Mouse (Mus musculus) left cerebral cortex, postnatal 10 days (tissue): ENCODE results near the gene Wdfy2. TPM values are rescaled to one million over a fixed set of nuclear protein-coding genes. Genes with fewer than 3 reads are reported as not detected.
"Not testable (repeated sequence)": the region's sequence is repeated elsewhere in the genome, so short reads cannot be mapped to it uniquely, and the experiment has no call there.

Experiments used
- DNase-seq, 2 experiments: peaks; one replicate each; pipeline ENCODE4 v3.0.0; 2021 to 2022; ENCODE audit warnings: low spot score in 2 of 2, mixed read lengths in 1 of 2; ENCODE audit errors: extremely low spot score in 1 of 2
- intact Hi-C: fragments of 180-260 bp; cut with DNase I; formaldehyde crosslinking; loops from one replicate; pipeline ENCODE4 v1.15.1; 2025
- total RNA-seq, 2 experiments: library from RNA; stranded (reverse); gene quantifications; 2 replicates each; pipeline ENCODE4 v1.2.3; 2021

Gene Wdfy2
- total RNA-seq, 2 experiments from 2014 or later: 11.3 to 11.8 TPM

DNA sequence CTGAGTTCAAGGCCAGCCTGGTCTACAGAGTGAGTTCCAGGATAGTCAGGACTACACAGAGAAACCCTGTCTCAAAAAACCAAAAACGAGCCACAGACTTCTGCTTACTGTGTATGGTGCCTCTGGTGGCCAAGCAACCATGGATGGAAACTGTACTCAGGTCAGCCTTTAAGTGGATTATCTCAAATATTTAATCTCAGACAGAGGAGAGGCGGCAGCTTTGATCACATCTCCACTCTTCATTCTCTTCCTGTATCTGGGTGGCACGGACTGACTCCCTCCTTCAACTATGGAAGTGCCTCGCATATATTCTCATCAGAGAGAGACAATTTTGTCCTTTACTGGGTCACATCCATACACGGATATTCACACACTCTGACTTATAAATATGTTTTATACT, 34.0 kb downstream of the Wdfy2 start:
- intact Hi-C loops: no loop called here
- no peak for DNase-seq

GRCm38 (mm10) chr14:62871932-62872331, 34.5 kb downstream of the Wdfy2 start:
- intact Hi-C loops: no loop called here
- no peak for DNase-seq

DNA sequence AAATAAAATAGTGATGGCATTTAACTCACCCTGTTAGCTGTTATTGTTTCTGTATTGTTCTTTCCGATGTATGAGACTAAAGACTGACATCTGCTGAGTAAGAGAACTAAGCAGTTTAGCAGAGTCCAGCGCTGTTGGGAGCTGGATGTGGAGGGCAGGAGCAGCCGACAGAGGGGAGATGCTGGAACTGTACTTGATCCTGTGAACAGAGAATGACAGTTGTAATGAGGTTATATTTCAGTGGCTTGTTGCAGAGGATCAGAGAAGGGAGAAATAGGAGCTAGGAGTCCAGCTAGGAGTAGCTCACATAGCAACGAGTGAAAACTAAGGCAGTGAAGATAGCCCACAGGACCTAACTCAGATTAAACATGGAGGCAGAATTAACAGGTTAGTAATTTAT, 36.3 kb downstream of the Wdfy2 start:
- DNase-seq: no peak
- intact Hi-C loops: no loop called here

DNA sequence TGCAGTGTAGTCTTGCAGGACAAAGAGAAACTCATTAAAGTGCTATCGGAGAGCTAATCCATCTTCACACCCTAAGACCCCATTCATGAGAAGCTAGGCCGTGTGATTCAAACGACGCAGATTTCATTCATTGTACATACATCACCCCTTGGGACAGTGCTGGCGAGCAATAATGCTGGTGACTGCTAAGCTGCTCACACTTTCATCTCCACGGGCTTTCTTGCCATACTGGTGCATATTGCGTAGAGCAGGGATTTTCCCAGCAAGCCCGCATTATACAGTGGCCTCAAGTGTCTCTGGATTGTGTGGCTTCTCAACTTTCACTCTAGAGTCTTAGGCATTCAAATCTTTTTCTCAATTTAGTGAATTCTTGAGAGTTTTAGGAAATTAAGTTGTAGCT, 36.9 kb downstream of the Wdfy2 start:
- intact Hi-C loops: no loop called here
- DNase-seq: no peak

- intact Hi-C loops: no loop called here
- DNase-seq: no peak
Measured at GRCm38 (mm10) chr14:62878076-62878475, 40.6 kb downstream of the Wdfy2 start.

- intact Hi-C loops: no loop called here
- DNase-seq: no peak
Measured at GRCm38 (mm10) chr14:62878634-62879430, 41.4 kb downstream of the Wdfy2 start.

- DNase-seq: peak; percentile 80 to 85
- intact Hi-C loops: no loop called here
Measured at GRCm38 (mm10) chr14:62879497-62879896, 42.0 kb downstream of the Wdfy2 start.

DNA sequence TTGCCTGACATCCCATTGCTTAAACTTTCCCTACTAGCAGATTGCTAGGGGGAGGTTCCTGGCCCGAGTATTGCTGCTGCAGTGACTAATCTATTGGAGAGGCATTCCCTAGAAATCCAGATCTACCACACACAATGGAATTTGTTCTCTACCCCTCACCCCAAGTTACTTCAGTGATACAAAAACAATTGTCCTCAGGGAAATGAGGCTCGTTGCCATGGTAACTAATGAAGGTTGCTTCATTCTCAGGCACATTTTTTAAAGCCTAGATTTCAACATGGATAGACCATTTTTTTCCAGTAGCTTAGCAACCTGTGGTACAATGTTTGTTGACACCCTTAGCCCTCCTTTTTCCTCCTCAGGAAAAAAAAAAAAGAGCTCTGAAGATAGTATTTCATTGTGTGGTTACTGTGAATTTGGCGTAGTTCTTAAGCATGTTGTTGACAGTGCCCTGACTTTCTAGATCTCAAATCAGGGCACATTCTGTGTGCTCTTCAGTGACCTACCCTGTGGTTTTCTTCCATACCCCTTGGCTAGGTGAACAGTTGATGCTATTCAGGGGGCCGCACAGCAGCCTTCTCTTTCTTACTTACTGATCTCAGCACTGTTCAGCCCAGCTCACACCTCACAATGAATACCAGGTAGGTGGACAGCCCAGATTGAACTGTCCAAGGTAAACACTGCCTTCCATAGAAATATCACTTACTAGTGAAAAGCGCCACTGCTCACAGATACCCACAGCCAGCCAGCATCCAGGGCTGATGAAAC, 42.8 kb downstream of the Wdfy2 start:
- DNase-seq: peak in 1 of 2 experiments; percentile 67
- intact Hi-C loops: loop anchor here (5.0 kb wide), 2 partner anchors 43 to 57 kb away; partner anchors contain the start of gene Wdfy2

DNA sequence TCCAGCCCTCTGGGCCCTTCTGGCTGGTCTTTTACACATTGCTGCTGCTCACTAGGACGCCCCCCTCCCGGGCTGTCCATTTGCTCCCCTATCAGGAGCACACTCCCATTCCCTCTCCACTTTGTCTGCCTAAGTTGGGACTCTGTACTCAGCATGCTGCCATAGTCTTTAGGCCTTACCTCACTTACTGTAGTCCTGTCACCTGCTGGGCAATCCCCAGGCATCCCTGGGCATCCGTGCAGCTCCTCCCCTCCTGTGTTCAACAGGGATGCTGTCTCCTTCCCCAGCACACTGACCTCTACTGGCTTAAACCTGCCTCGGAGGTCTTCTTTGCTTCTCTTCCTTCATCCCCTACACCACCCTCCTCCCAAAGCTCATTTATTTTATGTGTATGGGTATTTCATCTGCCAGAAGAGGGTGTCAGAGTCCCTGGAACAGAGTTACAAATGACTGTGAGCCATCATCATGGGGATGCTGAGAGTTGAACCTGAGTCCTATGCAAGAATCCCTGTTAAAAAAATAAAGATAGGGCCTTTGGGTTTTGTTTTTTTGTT, 44.7 kb downstream of the Wdfy2 start:
- DNase-seq: no peak
- intact Hi-C loops: loop anchor here (5.0 kb wide), 2 partner anchors 45 to 55 kb away; partner anchors contain the start of gene Wdfy2

- intact Hi-C loops: loop anchor here (5.0 kb wide), 2 partner anchors 46 to 54 kb away; partner anchors contain the start of gene Wdfy2
Measured at GRCm38 (mm10) chr14:62883551-62883950, 46.1 kb downstream of the Wdfy2 start.

GRCm38 (mm10) chr14:62884171-62884570, 46.7 kb downstream of the Wdfy2 start:
- intact Hi-C loops: loop anchor here (5.0 kb wide), 2 partner anchors 47 to 53 kb away; partner anchors contain the start of gene Wdfy2
- no peak for DNase-seq

More at GRCm38 (mm10) chr14:62883551-62883950, 46.1 kb downstream of the Wdfy2 start:
- DNase-seq: no peak

DNA sequence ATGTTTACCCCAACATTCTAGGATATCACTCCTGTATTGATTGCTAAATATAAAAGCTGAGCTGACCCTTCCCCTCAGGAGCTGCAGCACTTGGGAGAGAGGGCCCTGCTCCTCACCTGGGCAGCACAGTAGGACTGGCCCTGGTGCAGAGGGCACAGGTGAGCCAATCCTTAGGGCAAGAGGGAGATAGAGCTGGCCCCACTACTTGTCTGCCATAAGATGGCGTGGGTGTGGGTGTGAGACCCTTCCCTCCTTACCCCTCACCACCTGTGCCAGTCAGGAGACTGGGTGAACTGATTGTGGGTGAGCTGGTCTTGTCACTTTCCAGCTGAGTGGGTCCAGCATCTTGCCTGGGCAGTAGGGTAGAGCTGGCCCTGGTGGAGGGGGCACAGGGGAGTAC, 47.2 kb downstream of the Wdfy2 start:
- DNase-seq: peak in 1 of 2 experiments; percentile 16
- intact Hi-C loops: loop anchor here (5.0 kb wide), 2 partner anchors 47 to 53 kb away; partner anchors contain the start of gene Wdfy2

DNA sequence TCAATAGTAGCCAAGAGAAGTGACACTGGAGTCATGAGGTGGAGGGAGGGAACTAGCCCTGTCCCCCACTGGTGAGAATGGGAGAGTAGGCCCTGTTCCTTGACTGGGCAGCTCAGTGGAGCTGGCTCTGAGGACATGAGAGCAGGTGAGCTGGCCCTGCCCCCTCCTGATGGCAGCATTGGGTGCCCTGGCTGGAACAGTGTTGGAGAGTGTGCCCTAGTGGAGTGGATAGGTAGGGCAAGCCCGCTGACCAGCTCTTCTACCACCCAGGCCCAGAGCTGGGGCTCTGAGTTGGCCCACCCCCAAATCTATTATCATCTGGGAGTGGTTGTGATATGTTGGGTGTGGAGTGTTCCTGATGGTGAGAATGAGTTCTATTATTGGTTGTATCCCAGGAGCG, 47.7 kb downstream of the Wdfy2 start:
- peak in 1 of 2 experiments; percentile 20 for DNase-seq
- intact Hi-C loops: no loop called here

DNA sequence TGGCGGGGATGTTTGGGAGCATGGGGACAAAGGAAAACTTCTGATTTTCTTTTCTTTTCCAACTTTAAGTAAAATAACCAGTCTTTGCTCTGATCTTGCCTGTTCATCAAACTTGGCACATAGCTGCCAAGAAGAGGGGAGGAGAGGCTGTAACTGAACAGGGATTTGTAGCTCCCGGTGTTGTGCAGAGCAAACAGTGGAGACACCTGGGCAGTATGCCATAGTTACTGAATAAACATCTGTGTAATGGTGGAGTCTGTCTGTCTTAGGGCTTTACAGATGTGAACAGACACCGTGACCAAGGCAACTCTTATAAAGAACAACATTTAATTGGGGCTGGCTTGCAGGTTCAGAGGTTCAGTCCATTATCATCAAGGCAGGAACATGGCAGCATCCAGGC, 53.9 kb downstream of the Wdfy2 start:
- intact Hi-C loops: no loop called here
- DNase-seq: no peak

DNA sequence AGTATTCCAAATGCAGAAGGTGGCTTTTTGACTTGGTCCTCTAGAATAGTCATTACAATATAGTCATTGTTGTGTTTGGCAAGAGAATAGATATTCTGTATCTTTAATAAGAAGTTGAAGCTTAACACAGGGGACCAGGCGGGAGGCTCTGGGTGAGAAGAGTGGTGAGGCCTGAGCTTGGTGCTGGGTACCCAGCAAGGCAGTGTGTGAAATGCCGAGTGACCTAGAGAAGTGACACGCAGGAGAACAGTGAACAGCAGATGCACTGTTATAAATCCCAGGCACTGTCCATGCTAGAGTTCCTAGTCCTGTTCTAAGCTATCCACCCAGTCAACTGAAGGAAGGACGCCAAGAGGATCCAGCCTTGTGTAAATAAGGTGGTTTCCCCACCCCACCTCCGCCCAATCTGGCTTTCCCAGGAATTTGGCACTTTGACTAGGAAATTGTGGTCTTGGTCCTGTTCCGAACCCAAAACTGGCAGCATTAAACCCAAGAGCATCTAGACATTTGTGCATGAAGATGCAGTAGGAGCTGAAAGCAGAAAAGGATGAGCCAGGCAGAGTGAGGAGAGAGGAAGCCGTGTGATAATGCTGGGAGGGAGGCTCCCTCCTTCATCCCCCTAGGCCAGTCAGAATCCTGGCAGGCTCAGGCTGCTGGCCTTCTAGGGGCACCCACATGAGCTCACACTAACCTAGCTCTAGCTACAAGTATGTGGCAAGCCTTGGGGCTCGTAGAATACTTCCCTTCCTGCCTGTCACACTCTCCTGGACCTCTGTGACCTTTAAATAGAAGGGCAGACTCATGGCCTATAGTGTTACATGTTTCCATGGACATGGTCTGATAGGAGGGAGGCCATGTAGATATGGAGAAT, 55.5 kb downstream of the Wdfy2 start:
- intact Hi-C loops: no loop called here
- DNase-seq: peak; percentile 50 to 77

DNA sequence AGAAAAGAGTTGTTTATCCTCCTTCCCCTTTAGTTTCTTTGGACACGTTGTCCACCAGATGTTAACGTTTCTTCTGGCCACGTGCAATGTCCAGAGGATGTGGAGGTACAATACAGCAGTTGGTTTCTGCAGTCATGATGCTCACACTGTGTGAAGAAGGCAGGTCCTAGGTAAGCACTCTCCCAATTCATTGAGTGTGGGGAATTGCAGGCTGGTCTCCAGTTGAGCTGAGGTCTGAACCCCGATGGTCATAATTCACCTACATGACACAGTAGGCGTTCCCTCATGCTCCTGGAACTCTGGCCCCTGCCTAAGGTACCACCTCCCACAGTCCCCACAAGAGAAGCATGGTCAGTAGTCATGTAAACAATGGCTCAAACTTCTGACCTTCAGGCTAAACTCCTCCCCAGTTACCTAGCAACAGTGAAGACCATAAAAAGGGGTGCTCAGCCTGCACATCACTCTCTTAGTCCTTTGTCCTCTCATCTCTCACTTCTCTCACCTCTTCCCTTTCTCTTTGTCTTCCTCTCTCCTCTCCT, 56.2 kb downstream of the Wdfy2 start:
- DNase-seq, intact Hi-C loops: not testable (repeated sequence)

DNA sequence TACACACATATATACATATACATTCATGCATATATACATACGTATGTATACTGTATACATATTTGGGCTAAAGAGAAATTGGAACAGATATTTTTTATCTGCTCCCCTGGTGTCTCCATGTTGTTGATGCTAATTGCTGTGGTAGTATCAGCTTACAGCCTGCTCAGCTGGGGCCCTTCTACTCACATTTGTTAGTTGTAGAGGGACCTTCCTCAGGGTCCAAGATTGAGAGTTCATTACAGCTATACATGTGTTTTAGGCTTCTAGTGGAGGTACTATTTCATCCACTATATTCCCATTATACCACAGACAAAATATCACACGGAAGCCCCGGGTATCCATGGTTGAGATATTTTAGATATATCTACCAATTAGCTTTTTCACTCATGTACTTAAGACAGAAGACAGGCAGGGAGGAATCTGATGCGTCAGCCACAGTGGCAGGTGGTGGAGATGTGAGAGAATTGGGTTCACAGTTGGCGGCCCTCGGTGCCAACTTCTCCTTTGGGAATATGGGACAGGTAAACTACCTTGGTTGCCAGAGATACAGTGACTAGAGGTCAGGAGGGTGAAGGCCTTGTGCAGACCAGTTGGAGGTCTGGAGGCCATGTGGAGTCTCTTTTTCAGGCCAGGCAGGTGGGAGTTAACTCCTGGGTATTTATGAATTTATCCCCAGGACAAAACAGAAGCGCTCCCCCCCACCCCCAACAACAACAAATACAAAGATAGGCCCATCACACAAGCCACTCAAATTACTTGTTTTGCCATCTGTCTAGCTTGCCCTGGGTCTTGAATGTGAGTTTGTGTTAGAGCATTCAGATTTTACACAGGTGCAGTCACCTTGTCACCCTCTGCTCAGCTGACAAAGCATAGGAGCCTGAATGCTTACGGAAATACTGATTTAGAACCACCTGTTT, 57.7 kb downstream of the Wdfy2 start:
- intact Hi-C loops: no loop called here
- DNase-seq: no peak
